Mouse (Mus musculus) ES-E14 (cell line): ENCODE results near the gene Aebp1.

Source experiments
- CHD2 ChIP-seq: IDR thresholded peaks from 2 replicates; pipeline ENCODE4 v1.6.1; 2014; ENCODE audit warnings: mild to moderate bottlenecking, low read depth, low read length, inconsistent platforms
- HCFC1 ChIP-seq: IDR thresholded peaks from 2 replicates; pipeline ENCODE4 v1.6.1; 2012; ENCODE audit warnings: low read length, inconsistent platforms, borderline replicate concordance; ENCODE audit not compliant: insufficient read depth
- MAFK ChIP-seq: IDR thresholded peaks from 2 replicates; pipeline ENCODE4 v1.6.1; 2014; ENCODE audit warnings: mild to moderate bottlenecking, low read depth, low read length, inconsistent platforms; ENCODE audit not compliant: insufficient read depth
- ZC3H11A ChIP-seq: IDR thresholded peaks from 2 replicates; pipeline ENCODE4 v1.6.1; 2012; ENCODE audit warnings: low read depth, mild to moderate bottlenecking, inconsistent platforms, low read length, borderline replicate concordance
- ZNF384 ChIP-seq: IDR thresholded peaks from 2 replicates; pipeline ENCODE4 v1.6.1; 2012; ENCODE audit warnings: low read depth, low read length, inconsistent platforms

DNA sequence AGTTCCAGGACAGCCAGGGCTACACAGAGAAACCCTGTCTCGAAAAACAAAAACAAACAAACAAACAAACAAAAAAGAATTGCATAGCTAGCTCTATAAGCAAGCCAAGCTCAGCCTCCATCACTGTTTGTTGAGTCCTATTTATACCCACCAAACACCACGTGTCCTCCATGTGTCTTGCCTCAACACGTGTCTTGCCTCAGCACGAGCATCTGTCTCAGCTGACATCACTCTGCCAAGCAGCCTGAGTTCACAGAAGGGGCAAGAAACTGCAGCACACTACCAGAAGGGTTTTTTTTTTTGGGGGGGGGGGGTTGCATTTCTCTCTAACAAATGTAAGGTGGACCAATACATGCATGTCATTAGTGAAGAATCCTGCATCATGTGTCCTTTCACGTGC lies 11.3 kb upstream of the Aebp1 start:
- TF ChIP-seq ZC3H11A (no peak), ZNF384 (no peak), HCFC1 (no peak), MAFK (no peak), CHD2 (no peak)
